Mouse (Mus musculus): ENCODE measurements around the gene Rnf227. TPM values are rescaled to one million over a fixed set of nuclear protein-coding genes. Genes with fewer than 3 reads are reported as not detected.
A peak's percentile ranks its signal among the peaks of the same experiment; 100 is the strongest.
"Not testable (repeated sequence)": the region's sequence is repeated elsewhere in the genome, so short reads cannot be mapped to it uniquely, and the experiment has no call there.

Gene Rnf227
- polyA plus RNA-seq, 1 experiment: 5.7 TPM

GRCm38 (mm10) chr11:69306039-69306438 is 34.2 kb upstream of the Rnf227 start:
- no peak for TF ChIP-seq CTCF (IDR thresholded peaks at IDR 0.05; ENCODE audit: control insufficient read depth, insufficient read depth, insufficient replicate concordance, low read depth, low read length)
- TF ChIP-seq POLR2A (IDR thresholded peaks at IDR 0.05; ENCODE audit: control insufficient read depth, low read depth, low read length): no peak
- Histone ChIP-seq H3K4me3 (ENCODE audit: control insufficient read depth, low read depth, low read length) (no peak overlapping the region), H3K4me1 (ENCODE audit: control insufficient read depth, insufficient read depth, low read length) (no peaks in the 10 kb centered on the region), H3K36me3 (ENCODE audit: control insufficient read depth, insufficient read depth, low read length) (peaks cover 9% of the 10 kb centered on the region), H3K27ac (ENCODE audit: control insufficient read depth, insufficient read depth, low read depth, low read length) (no peak overlapping the region), H3K27me3 (ENCODE audit: control insufficient read depth, insufficient read depth, low read length) (no peaks in the 10 kb centered on the region)

GRCm38 (mm10) chr11:69311266-69311665 is 29.0 kb upstream of the Rnf227 start:
- Histone ChIP-seq H3K4me3 (ENCODE audit: control insufficient read depth, low read depth, low read length) (no peak overlapping the region), H3K36me3 (ENCODE audit: control insufficient read depth, insufficient read depth, low read length) (peaks cover 5% of the 10 kb centered on the region; the same call in 1 of the 2 replicates), H3K27me3 (ENCODE audit: control insufficient read depth, insufficient read depth, low read length) (no peaks in the 10 kb centered on the region), H3K27ac (ENCODE audit: control insufficient read depth, insufficient read depth, low read depth, low read length) (no peak overlapping the region), H3K4me1 (ENCODE audit: control insufficient read depth, insufficient read depth, low read length) (no peaks in the 10 kb centered on the region)
- TF ChIP-seq POLR2A (IDR thresholded peaks at IDR 0.05; ENCODE audit: control insufficient read depth, low read depth, low read length) (no peak), CTCF (IDR thresholded peaks at IDR 0.05; ENCODE audit: control insufficient read depth, insufficient read depth, insufficient replicate concordance, low read depth, low read length) (no peak)

- H3K36me3 ChIP-seq (ENCODE audit: control insufficient read depth, insufficient read depth, low read length): peaks cover 4% of the 10 kb centered on the region
- H3K4me3 ChIP-seq (ENCODE audit: control insufficient read depth, low read depth, low read length): no peak overlapping the region
- H3K27me3 ChIP-seq (ENCODE audit: control insufficient read depth, insufficient read depth, low read length): no peaks in the 10 kb centered on the region
- no peaks in the 10 kb centered on the region for H3K4me1 ChIP-seq (ENCODE audit: control insufficient read depth, insufficient read depth, low read length)
- no peak overlapping the region for H3K27ac ChIP-seq (ENCODE audit: control insufficient read depth, insufficient read depth, low read depth, low read length)
- TF ChIP-seq CTCF (IDR thresholded peaks at IDR 0.05; ENCODE audit: control insufficient read depth, insufficient read depth, insufficient replicate concordance, low read depth, low read length) (no peak), POLR2A (IDR thresholded peaks at IDR 0.05; ENCODE audit: control insufficient read depth, low read depth, low read length) (no peak)
Measured at GRCm38 (mm10) chr11:69316361-69316760, 23.9 kb upstream of the Rnf227 start.

- H3K36me3 ChIP-seq (ENCODE audit: control insufficient read depth, insufficient read depth, low read length); H3K27me3 ChIP-seq (ENCODE audit: control insufficient read depth, insufficient read depth, low read length); H3K4me3 ChIP-seq (ENCODE audit: control insufficient read depth, low read depth, low read length): not testable (repeated sequence)
Measured at GRCm38 (mm10) chr11:69318000-69318399, 22.3 kb upstream of the Rnf227 start.

GRCm38 (mm10) chr11:69321580-69321979 is 18.7 kb upstream of the Rnf227 start:
- H3K36me3 ChIP-seq (ENCODE audit: control insufficient read depth, insufficient read depth, low read length): peaks cover 4% of the 10 kb centered on the region
- no peak overlapping the region for H3K27ac ChIP-seq (ENCODE audit: control insufficient read depth, insufficient read depth, low read depth, low read length)
- TF ChIP-seq CTCF (IDR thresholded peaks at IDR 0.05; ENCODE audit: control insufficient read depth, insufficient read depth, insufficient replicate concordance, low read depth, low read length) (no peak), POLR2A (IDR thresholded peaks at IDR 0.05; ENCODE audit: control insufficient read depth, low read depth, low read length) (no peak)
- H3K27me3 ChIP-seq (ENCODE audit: control insufficient read depth, insufficient read depth, low read length): no peaks in the 10 kb centered on the region
- no peak overlapping the region for H3K4me3 ChIP-seq (ENCODE audit: control insufficient read depth, low read depth, low read length)
- H3K4me1 ChIP-seq (ENCODE audit: control insufficient read depth, insufficient read depth, low read length): peaks cover 26% of the 10 kb centered on the region

More at GRCm38 (mm10) chr11:69318000-69318399, 22.3 kb upstream of the Rnf227 start:
- not testable (repeated sequence) for H3K27ac ChIP-seq (ENCODE audit: control insufficient read depth, insufficient read depth, low read depth, low read length); H3K4me1 ChIP-seq (ENCODE audit: control insufficient read depth, insufficient read depth, low read length)

GRCm38 (mm10) chr11:69322010-69322409 is 18.3 kb upstream of the Rnf227 start:
- Histone ChIP-seq H3K27ac (ENCODE audit: control insufficient read depth, insufficient read depth, low read depth, low read length) (no peak overlapping the region), H3K27me3 (ENCODE audit: control insufficient read depth, insufficient read depth, low read length) (no peaks in the 10 kb centered on the region), H3K4me3 (ENCODE audit: control insufficient read depth, low read depth, low read length) (no peak overlapping the region), H3K36me3 (ENCODE audit: control insufficient read depth, insufficient read depth, low read length) (peaks cover 4% of the 10 kb centered on the region), H3K4me1 (ENCODE audit: control insufficient read depth, insufficient read depth, low read length) (peaks cover 30% of the 10 kb centered on the region)
- TF ChIP-seq POLR2A (IDR thresholded peaks at IDR 0.05; ENCODE audit: control insufficient read depth, low read depth, low read length) (no peak), CTCF (IDR thresholded peaks at IDR 0.05; ENCODE audit: control insufficient read depth, insufficient read depth, insufficient replicate concordance, low read depth, low read length) (no peak)

GRCm38 (mm10) chr11:69322693-69323471 is 17.4 kb upstream of the Rnf227 start:
- no peak for TF ChIP-seq CTCF (IDR thresholded peaks at IDR 0.05; ENCODE audit: control insufficient read depth, insufficient read depth, insufficient replicate concordance, low read depth, low read length)
- TF ChIP-seq POLR2A (IDR thresholded peaks at IDR 0.05; ENCODE audit: control insufficient read depth, low read depth, low read length): no peak
- Histone ChIP-seq H3K27me3 (ENCODE audit: control insufficient read depth, insufficient read depth, low read length) (no peaks in the 10 kb centered on the region), H3K4me1 (ENCODE audit: control insufficient read depth, insufficient read depth, low read length) (peaks cover 32% of the 10 kb centered on the region), H3K27ac (ENCODE audit: control insufficient read depth, insufficient read depth, low read depth, low read length) (peak overlapping the region; percentile 97), H3K36me3 (ENCODE audit: control insufficient read depth, insufficient read depth, low read length) (peaks cover 3% of the 10 kb centered on the region), H3K4me3 (ENCODE audit: control insufficient read depth, low read depth, low read length) (peak overlapping the region; percentile 89)
